In the genomic region with DNA sequence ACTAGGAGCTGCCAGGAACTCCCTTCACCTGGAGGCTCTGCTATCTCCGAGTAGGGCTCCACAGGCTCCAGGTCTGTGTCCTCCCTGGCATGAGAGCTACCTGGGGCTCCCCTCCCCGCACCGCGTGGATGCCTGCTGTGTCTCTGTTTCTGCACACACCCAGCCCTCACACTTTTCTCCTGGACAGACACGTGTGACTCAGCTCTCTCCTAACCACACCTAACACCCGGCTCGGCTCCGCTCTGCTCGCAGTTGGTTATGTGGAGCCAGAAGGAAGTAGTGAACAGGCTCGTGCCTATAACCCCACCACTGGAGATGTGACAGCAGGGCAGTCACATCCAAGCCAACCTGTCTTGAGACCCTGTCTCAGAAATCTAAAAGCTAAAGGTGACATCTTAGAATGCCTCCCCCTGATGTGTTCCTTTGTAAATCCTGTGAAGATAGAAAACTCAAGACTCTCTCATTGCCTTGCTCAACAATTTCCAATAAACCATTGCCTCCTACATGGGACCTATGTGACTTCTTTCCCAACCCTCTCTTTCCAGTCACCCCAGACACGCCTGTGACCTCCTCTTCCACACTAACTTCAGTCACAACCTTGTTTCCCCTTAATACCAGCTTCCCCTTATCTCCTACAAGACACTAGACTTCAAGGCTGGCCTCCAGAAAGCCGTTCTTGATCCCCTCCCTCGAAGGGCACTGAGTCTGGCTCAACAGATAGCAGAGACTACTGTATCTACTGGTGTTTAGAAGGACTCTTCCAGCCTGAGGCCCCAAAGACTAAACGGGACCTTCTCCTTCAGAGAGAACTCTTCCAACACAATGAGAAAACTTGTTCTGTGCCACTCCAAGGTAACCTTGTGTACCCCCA, we compare ENCODE assay signal across 9 mouse cellular contexts. TPM values are rescaled to one million over a fixed set of nuclear protein-coding genes. Genes with fewer than 3 reads are reported as not detected.
A peak's percentile ranks its signal among the peaks of the same experiment; 100 is the strongest.
DNase-seq lines count a peak whose midpoint lies in the region; ATAC-seq and TF ChIP-seq lines count a peak whose summit lies in the region.
"Had no signal": no experiment of that assay in that cellular context is flagged by ENCODE, and none has a peak within 500 bp of the region (broad histone marks: within the 10 kb centered on the region; RNA-seq: fewer than 3 reads in every experiment).

No protein-coding gene starts in this region.

- H3K9ac ChIP-seq in liver, postnatal 0 days (replicated peaks) = peak overlapping the region; percentile 16; the same call in 1 of the 2 replicates
- H3K9ac ChIP-seq in kidney, embryonic 14.5 days (ENCODE audit: low read depth, low read length) = no peak overlapping the region

- TF ChIP-seq EP300 in liver, postnatal 0 days (IDR thresholded peaks at IDR 0.05; ENCODE audit: low read depth) = peak; percentile 83

- intact Hi-C loops in left cerebral cortex, postnatal 10 days (cut with DNase I) = no loop called here

- peaks cover 58% of the 10 kb centered on the region for H3K27me3 ChIP-seq in liver, postnatal 0 days (ENCODE audit: insufficient read depth, low read length)
- peaks cover 68% of the 10 kb centered on the region for H3K27me3 ChIP-seq in kidney, embryonic 14.5 days (ENCODE audit: control insufficient read depth, insufficient read depth, low read length)

- peak; percentile 40 for DNase-seq in CD4-positive, CD25-positive, alpha-beta regulatory T cell, adult 2 months (ENCODE audit: low read depth, low spot score)
- DNase-seq in left cerebral cortex, postnatal 10 days (ENCODE audit: extremely low spot score in 1 of 2, low spot score in 2 of 2) = peak; percentile 1 to 25
- DNase-seq in left cerebral cortex, adult 11 months (ENCODE audit: low spot score) = no peak
- peak; percentile 5 to 7 for DNase-seq in cerebellum, postnatal 25 days
- DNase-seq in liver, postnatal 0 days = peak; percentile 59
- no peak for DNase-seq in urinary bladder, postnatal 10 days (ENCODE audit: low spot score)

- 12% methylated on average over 14 of the region's 14 CpGs for WGBS in liver, postnatal 0 days (ENCODE audit: insufficient replicate concordance)
- WGBS in kidney, embryonic 14.5 days = 43% methylated on average over 14 of the region's 14 CpGs

- peaks cover 10% of the 10 kb centered on the region for H3K36me3 ChIP-seq in liver, postnatal 0 days (replicated peaks; ENCODE audit: insufficient read depth, low read length)
- peaks cover 6% of the 10 kb centered on the region for H3K36me3 ChIP-seq in kidney, embryonic 14.5 days (ENCODE audit: control insufficient read depth, insufficient read depth, low read length)

- ATAC-seq in CD4-positive, CD25-positive, alpha-beta regulatory T cell, adult 4 months = no peak
- peak; percentile 87 for ATAC-seq in liver, postnatal 0 days
- no peak for ATAC-seq in kidney, embryonic 14.5 days (ENCODE audit: low FRiP score, low TSS enrichment)

- peak overlapping the region; percentile 74 for H3K27ac ChIP-seq in liver, postnatal 0 days (ENCODE audit: low read depth)
- H3K27ac ChIP-seq in kidney, embryonic 14.5 days (ENCODE audit: low read depth, low read length) = no peak overlapping the region
- H3K27ac ChIP-seq: kidney, postnatal 0 days had no signal

- H3K4me1 ChIP-seq in liver, postnatal 0 days (ENCODE audit: insufficient read depth) = peaks cover 42% of the 10 kb centered on the region
- 0 out of 2 replicates have a peak, but pooled peaks cover 5% of the 10 kb centered on the region for H3K4me1 ChIP-seq in kidney, embryonic 14.5 days (ENCODE audit: control insufficient read depth, insufficient read depth, low read length)

- H3K4me3 ChIP-seq in liver, postnatal 0 days (ENCODE audit: low read depth, low read length) = peak overlapping the region; percentile 22
- H3K4me3 ChIP-seq in kidney, embryonic 14.5 days (ENCODE audit: low read length) = no peak overlapping the region

- no peaks in the 10 kb centered on the region for H3K9me3 ChIP-seq in liver, postnatal 0 days (ENCODE audit: low read length)
- no peaks in the 10 kb centered on the region for H3K9me3 ChIP-seq in kidney, embryonic 14.5 days (ENCODE audit: control insufficient read depth, low read length)

- H3K4me2 ChIP-seq in liver, postnatal 0 days (ENCODE audit: low read depth, low read length) = peak overlapping the region; percentile 62
- no peak overlapping the region for H3K4me2 ChIP-seq in kidney, embryonic 14.5 days (replicated peaks; ENCODE audit: low read depth, low read length)

- no peak for TF ChIP-seq CTCF in liver, postnatal 0 days (IDR thresholded peaks at IDR 0.05; ENCODE audit: low read depth)

RNA-seq across cellular contexts. Expression of a gene that starts 11.0 kb away (rescaled TPM):
- 10 to 100 TPM; 17.3 to 18.8 TPM for polyA plus RNA-seq in CD4-positive, CD25-positive, alpha-beta regulatory T cell, adult 4 months (2017; shearing (Covaris generic))
- total RNA-seq in left cerebral cortex, postnatal 10 days (2021) = 1 to 10 TPM; 2.0 to 2.4 TPM
- 2.9 and 3.5 TPM in 2 replicates for polyA plus RNA-seq in liver, postnatal 0 days (2015; fragmentation: Nextera tagmentation; extraction: Ambion mirVana)
- polyA plus RNA-seq in kidney, embryonic 14.5 days (2014; fragmentation: Nextera tagmentation; extraction: Ambion mirVana) = 6.3 and 8.9 TPM in 2 replicates

RNA-seq across cellular contexts. Expression of a gene that starts 11.8 kb away (rescaled TPM):
- 1 to 10 TPM; 3.8 to 6.5 TPM for polyA plus RNA-seq in CD4-positive, CD25-positive, alpha-beta regulatory T cell, adult 4 months (2017; shearing (Covaris generic))
- total RNA-seq in left cerebral cortex, postnatal 10 days (2021) = 100 to 1,000 TPM; 631 to 653 TPM
- polyA plus RNA-seq in liver, postnatal 0 days (2015; fragmentation: Nextera tagmentation; extraction: Ambion mirVana) = 1.9 and 2.0 TPM in 2 replicates
- 1.7 and 1.8 TPM in 2 replicates for polyA plus RNA-seq in kidney, embryonic 14.5 days (2014; fragmentation: Nextera tagmentation; extraction: Ambion mirVana)

RNA-seq across cellular contexts. Expression of a gene that starts 12.9 kb away (rescaled TPM):
- polyA plus RNA-seq in CD4-positive, CD25-positive, alpha-beta regulatory T cell, adult 4 months (2017; shearing (Covaris generic)) = 1 to 10 TPM; 5.1 TPM
- 10 to 100 TPM; 25.9 to 29.2 TPM for total RNA-seq in left cerebral cortex, postnatal 10 days (2021)
- 8.6 and 8.8 TPM in 2 replicates for polyA plus RNA-seq in liver, postnatal 0 days (2015; fragmentation: Nextera tagmentation; extraction: Ambion mirVana)
- polyA plus RNA-seq in kidney, embryonic 14.5 days (2014; fragmentation: Nextera tagmentation; extraction: Ambion mirVana) = 14.2 and 18.2 TPM in 2 replicates

RNA-seq across cellular contexts. Expression of a gene that starts 23.4 kb away (rescaled TPM):
- 10 to 100 TPM; 56.3 to 62.6 TPM for polyA plus RNA-seq in CD4-positive, CD25-positive, alpha-beta regulatory T cell, adult 4 months (2017; shearing (Covaris generic))
- total RNA-seq in left cerebral cortex, postnatal 10 days (2021) = 100 to 1,000 TPM; 183 to 200 TPM
- polyA plus RNA-seq in liver, postnatal 0 days (2015; fragmentation: Nextera tagmentation; extraction: Ambion mirVana) = 52.4 and 53.8 TPM in 2 replicates
- 164 and 165 TPM in 2 replicates for polyA plus RNA-seq in kidney, embryonic 14.5 days (2014; fragmentation: Nextera tagmentation; extraction: Ambion mirVana)

RNA-seq across cellular contexts. Expression of a gene that starts 25.8 kb away (rescaled TPM):
- polyA plus RNA-seq in CD4-positive, CD25-positive, alpha-beta regulatory T cell, adult 4 months (2017; shearing (Covaris generic)) = 10 to 100 TPM in 1 of 2 experiments, 1 to 10 TPM in 1; 3.8 to 10.5 TPM
- total RNA-seq in left cerebral cortex, postnatal 10 days (2021) = 10 to 100 TPM; 22.0 to 23.5 TPM
- polyA plus RNA-seq in liver, postnatal 0 days (2015; fragmentation: Nextera tagmentation; extraction: Ambion mirVana) = 3.4 and 3.9 TPM in 2 replicates
- 7.9 and 10.8 TPM in 2 replicates for polyA plus RNA-seq in kidney, embryonic 14.5 days (2014; fragmentation: Nextera tagmentation; extraction: Ambion mirVana)

Comparison
In these comparisons a context has a peak if more than half of its experiments do, and no peak if none do; other contexts are left out.
1. DNase-seq: peak in CD4-positive, CD25-positive, alpha-beta regulatory T cell, adult 2 months (single experiment), left cerebral cortex, postnatal 10 days (2 of 2), cerebellum, postnatal 25 days (2 of 2) and liver, postnatal 0 days (single experiment); none in left cerebral cortex, adult 11 months (single experiment) and urinary bladder, postnatal 10 days (single experiment).